Mouse (Mus musculus): ENCODE data around the gene Card14. TPM values are rescaled to one million over a fixed set of nuclear protein-coding genes. Genes with fewer than 3 reads are reported as not detected.
A peak's percentile ranks its signal among the peaks of the same experiment; 100 is the strongest.
"Not testable (repeated sequence)": the region's sequence is repeated elsewhere in the genome, so short reads cannot be mapped to it uniquely, and the experiment has no call there.

Card14 gene
- 0.08 and 0.30 TPM in 2 replicates for polyA plus RNA-seq (2016; fragmentation: Nextera tagmentation; extraction: Ambion mirVana)

DNA sequence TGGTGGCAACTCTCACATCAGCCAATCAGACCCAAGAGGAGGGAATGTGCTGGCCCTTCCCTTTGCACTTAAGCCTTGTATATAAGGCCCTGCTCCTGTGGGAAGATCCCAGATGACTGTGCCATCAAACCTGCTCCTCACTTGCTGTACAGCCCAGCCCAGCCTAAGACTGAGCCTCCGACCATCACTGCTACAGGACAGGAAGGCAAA is at the start of gene Card14:
Card14 (plus strand) TSS at position 111 of the 210 bp plus-strand sequence.
- peak within 1 kb of the TSS; percentile 70 for H3K27ac ChIP-seq
- H3K4me1 ChIP-seq = peaks cover 32% of the 10 kb centered on the region
- H3K36me3 ChIP-seq = no peaks in the 10 kb centered on the region
- peak within 1 kb of the TSS; percentile 30 for H3K4me3 ChIP-seq
- no peaks in the 10 kb centered on the region for H3K9me3 ChIP-seq (replicated peaks)
- WGBS = 37% methylated on average over 1 of the region's 1 CpGs
- H3K27me3 ChIP-seq (ENCODE audit: low read depth, poor library complexity, severe bottlenecking) = peaks cover 40% of the 10 kb centered on the region
- no peak for DNase-seq (ENCODE audit: low spot score)

DNA sequence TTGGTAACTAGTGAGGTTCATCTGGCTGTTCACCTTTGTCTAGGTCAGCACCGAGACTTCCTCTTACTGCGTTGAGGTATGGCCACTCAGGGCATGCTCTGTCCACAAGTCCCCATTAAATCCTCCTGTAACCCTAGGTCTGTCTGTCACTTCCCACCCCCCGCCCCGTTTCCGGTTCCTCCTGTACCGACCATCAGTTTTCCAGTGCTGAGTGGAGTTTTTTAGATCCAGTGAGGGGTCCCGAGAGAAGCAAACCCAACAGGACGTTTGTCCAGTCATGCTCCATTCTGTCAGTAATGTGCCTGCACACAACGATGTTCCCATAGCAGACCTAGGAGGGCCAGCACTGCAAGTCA is 49.4 kb upstream of the Card14 start:
- Histone ChIP-seq H3K27ac (peak overlapping the region; percentile 75), H3K4me3 (peak overlapping the region; percentile 37), H3K9me3 (replicated peaks) (no peaks in the 10 kb centered on the region), H3K27me3 (ENCODE audit: low read depth, poor library complexity, severe bottlenecking) (no peaks in the 10 kb centered on the region), H3K4me1 (peaks cover 34% of the 10 kb centered on the region), H3K36me3 (peaks cover 6% of the 10 kb centered on the region; the same call in 1 of the 2 replicates)
- no peak for DNase-seq (ENCODE audit: low spot score)
- 65% methylated on average over 9 of the region's 9 CpGs for WGBS

DNA sequence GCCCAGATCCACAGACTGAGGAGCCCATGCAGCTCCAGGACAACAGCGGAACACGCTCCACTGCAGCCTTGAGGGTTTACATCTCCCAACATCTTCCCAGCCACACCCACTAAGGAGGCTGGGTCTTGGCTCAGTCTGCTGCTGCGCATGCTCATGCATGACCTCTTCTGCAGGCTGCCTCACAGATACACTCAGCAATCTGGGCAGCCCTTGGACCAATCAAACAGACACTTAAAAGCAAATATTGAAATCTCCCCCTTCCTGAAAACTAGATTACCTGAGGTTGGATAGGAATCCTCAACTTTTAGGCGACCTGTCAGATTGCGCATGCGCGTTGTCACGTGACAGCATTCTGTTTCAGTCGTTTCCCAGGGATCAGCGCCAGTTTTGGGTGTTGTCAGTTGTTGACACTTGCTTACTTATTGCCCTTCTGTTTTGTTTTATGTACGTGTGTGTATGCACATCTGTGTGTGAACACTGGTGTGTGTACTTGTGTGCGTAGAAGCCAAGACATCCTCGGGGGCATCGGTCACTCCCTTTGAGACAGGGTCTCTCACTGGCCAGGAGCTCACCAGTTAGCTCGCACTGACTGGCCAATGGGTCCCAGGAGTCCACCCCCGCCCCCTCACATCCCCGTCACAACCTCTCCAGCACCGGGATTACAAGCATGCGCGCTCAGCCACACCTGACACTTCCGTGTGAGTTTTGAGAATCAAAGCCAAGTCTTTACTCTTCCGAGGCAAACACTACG is 48.8 kb upstream of the Card14 start:
- Histone ChIP-seq H3K27me3 (ENCODE audit: low read depth, poor library complexity, severe bottlenecking) (no peaks in the 10 kb centered on the region), H3K36me3 (peaks cover 6% of the 10 kb centered on the region; the same call in 1 of the 2 replicates), H3K9me3 (replicated peaks) (no peaks in the 10 kb centered on the region), H3K4me3 (peak overlapping the region; percentile 37), H3K27ac (peak overlapping the region; percentile 75), H3K4me1 (peaks cover 28% of the 10 kb centered on the region)
- WGBS = 61% methylated on average over 23 of the region's 23 CpGs
- peak; percentile 36 for DNase-seq (ENCODE audit: low spot score)

DNA sequence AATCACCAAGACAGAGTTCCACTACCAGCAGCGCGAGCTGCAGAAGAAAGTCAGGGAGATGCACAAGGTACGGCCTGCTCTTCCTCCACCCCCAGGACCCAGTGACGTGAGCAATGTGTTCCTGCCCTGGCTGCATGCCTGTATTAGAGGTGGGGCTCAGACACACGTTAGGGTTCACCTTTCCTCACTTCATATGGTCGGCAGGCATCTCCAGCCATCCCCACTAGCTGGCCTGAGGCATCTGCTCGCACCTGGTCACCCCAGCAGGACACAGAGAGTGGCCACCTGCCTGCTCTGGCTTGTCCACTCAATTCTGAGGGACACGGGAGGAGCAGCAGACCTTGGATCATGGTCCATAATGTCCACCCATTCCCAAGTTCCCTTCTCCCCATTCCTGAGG is 47.6 kb upstream of the Card14 start:
- WGBS = 90% methylated on average over 8 of the region's 8 CpGs
- Histone ChIP-seq H3K4me1 (peaks cover 28% of the 10 kb centered on the region), H3K9me3 (replicated peaks) (no peaks in the 10 kb centered on the region), H3K36me3 (peaks cover 6% of the 10 kb centered on the region; the same call in 1 of the 2 replicates), H3K27ac (no peak overlapping the region), H3K4me3 (no peak overlapping the region), H3K27me3 (ENCODE audit: low read depth, poor library complexity, severe bottlenecking) (no peaks in the 10 kb centered on the region)
- DNase-seq (ENCODE audit: low spot score) = no peak

DNA sequence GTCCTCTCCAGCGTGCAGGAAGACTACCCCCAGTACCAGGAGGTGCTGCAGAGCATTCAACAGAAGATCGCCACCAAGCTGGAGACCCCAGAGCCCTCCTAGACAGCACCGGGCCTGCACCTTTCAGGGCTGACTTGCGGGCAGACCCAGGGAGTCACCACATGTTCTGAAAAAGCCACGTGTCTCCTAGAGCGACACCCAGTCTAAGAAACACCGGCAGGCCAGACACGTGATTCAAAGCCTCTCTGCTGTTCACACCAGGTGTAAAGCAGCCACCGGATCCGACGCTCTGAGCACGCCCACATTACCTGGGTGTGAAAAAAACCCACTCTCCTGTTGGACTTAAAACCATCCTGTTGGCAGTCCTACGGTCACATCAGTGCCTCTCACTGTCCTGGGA is 43.2 kb upstream of the Card14 start:
- Histone ChIP-seq H3K4me3 (no peak overlapping the region), H3K27me3 (ENCODE audit: low read depth, poor library complexity, severe bottlenecking) (no peaks in the 10 kb centered on the region), H3K27ac (no peak overlapping the region), H3K9me3 (replicated peaks) (no peaks in the 10 kb centered on the region), H3K4me1 (peaks cover 18% of the 10 kb centered on the region), H3K36me3 (peaks cover 6% of the 10 kb centered on the region; the same call in 1 of the 2 replicates)
- WGBS = 92% methylated on average over 13 of the region's 13 CpGs
- DNase-seq (ENCODE audit: low spot score) = no peak

DNA sequence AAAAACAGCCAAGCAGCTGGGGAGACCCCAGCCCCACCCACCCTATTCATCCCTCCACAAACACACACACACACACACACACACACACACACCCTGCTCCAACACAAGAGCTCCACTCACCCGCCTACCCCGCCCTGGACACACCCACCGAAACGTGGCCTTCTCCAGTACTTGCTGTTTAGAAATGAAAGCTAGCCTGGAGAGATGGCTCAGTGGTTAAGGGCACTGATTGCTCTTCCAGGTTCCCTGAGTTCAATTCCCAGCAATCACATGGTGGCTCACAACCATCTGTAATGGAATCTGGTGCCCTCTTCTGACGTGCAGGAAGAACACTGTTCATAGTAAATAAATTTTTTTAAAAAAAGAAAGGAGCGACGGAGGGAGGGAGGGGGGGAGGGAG is 41.8 kb upstream of the Card14 start:
- H3K9me3 ChIP-seq (replicated peaks) = no peaks in the 10 kb centered on the region
- WGBS = 78% methylated on average over 7 of the region's 7 CpGs
- no peak for DNase-seq (ENCODE audit: low spot score)
- H3K4me1 ChIP-seq = peaks cover 18% of the 10 kb centered on the region
- H3K36me3 ChIP-seq = peaks cover 3% of the 10 kb centered on the region; the same call in 1 of the 2 replicates
- no peaks in the 10 kb centered on the region for H3K27me3 ChIP-seq (ENCODE audit: low read depth, poor library complexity, severe bottlenecking)
- no peak overlapping the region for H3K4me3 ChIP-seq
- no peak overlapping the region for H3K27ac ChIP-seq

DNA sequence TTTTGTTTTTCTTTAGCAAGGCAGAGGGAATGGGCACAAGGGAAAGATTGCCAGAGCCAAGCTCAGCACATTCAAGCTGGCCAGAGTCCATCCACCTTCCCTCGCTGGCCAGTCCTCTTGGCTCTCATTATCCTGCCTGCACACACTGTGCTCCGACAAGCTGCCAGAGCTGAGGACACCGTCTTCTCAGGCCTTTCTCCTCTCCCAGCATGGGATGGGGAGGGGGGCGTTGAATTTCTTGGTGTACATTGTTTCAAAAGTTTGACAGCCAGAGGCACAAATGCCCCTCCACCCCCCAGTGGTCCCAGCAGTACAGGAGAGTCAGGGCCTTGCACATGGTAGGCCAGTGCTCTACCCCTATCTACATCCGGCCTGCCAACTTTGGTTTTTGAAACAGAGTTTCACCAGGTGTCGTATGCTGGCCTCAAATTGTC is 40.3 kb upstream of the Card14 start:
- H3K9me3 ChIP-seq (replicated peaks) = no peaks in the 10 kb centered on the region
- no peak overlapping the region for H3K27ac ChIP-seq
- peaks cover 23% of the 10 kb centered on the region for H3K4me1 ChIP-seq
- H3K27me3 ChIP-seq (ENCODE audit: low read depth, poor library complexity, severe bottlenecking) = no peaks in the 10 kb centered on the region
- peak overlapping the region; percentile 69 for H3K4me3 ChIP-seq
- DNase-seq (ENCODE audit: low spot score) = no peak
- peaks cover 3% of the 10 kb centered on the region; the same call in 1 of the 2 replicates for H3K36me3 ChIP-seq
- WGBS = 68% methylated on average over 6 of the region's 6 CpGs

DNA sequence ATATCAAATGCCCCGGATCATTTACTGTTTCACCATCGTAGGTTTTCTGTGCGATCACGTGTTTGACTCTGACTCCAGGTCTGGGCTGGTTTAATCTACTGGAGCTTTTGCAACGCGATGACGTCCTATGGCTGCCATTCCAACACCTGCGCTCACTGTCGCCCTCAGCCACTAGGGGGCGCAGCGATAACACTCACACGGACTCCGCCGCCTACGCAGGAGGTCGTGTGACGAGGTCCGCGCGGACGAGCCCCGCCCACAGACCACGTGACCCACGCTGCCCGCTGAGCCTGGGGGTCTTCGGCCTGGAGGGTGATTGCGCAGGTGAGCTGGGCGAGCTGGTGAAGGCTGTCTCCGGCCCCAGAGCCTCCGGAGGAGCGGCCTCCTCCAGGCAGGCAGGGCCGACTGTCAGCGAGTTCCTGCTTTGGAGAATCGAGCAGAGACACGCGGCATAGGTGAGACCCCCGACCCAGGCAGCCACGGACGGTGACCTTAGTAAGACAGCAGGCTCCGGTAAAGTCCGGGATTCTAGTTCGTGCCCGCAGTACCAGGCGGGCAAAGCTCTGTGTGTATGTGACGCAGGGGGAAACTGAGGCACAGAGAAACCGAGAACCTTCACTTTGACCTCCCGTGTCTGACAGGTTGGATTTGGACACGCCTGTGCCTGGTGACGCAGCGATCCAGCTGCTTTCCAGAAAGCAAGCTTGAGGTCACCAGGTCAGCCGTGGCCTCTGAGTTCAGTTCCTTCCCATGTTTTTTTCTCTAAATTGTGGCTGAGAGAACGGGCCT is 39.6 kb upstream of the Card14 start, which contains the start of gene Gaa:
Gaa (plus strand) TSS at position 120 of the 789 bp plus-strand sequence.
- peak within 1 kb of the TSS; percentile 73 for H3K27ac ChIP-seq

DNA sequence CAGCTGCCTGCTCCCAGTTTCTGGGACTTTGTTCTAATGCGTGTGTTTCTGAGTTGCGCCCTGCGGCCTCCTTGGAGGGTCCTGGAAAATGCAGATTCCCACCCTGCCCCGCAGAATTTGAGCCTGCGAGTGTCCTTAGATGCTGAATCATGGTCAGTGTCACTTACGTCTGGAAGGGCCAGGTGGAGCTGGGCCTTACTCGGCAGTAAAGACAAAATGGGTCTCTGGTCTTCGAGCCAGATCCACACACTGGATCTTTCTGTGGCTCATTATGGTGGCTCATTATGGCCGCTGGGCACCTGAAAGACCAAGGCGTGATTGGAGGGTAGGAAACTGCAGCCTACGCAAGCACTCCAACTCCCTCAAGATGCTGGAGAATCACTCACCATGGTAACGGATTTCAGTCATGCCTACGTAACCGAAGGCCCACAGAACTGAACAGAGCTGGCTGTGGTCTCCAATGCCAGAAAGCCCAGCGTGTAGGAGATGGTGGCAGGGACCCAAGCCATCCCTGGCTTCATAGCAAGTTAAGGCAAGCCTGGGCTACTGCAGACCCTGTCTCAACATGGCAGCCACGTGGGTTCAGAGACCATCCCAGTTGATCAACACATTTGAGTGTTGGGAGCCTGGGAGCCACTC is 38.9 kb upstream of the Card14 start:
- Histone ChIP-seq H3K36me3 (peaks cover 14% of the 10 kb centered on the region), H3K4me1 (peaks cover 23% of the 10 kb centered on the region), H3K9me3 (replicated peaks) (no peaks in the 10 kb centered on the region), H3K4me3 (peak overlapping the region; percentile 69), H3K27ac (0 out of 2 replicates have a peak overlapping the region, but pooled peaks have one; percentile 73), H3K27me3 (ENCODE audit: low read depth, poor library complexity, severe bottlenecking) (no peaks in the 10 kb centered on the region)
- DNase-seq (ENCODE audit: low spot score) = no peak
- WGBS = 86% methylated on average over 16 of the region's 16 CpGs

More for the DNA sequence above, 39.6 kb upstream of the Card14 start, which contains the start of gene Gaa:
- Histone ChIP-seq H3K9me3 (replicated peaks) (no peaks in the 10 kb centered on the region), H3K27me3 (ENCODE audit: low read depth, poor library complexity, severe bottlenecking) (no peaks in the 10 kb centered on the region), H3K36me3 (peaks cover 7% of the 10 kb centered on the region), H3K4me3 (peak within 1 kb of the TSS; percentile 69), H3K4me1 (peaks cover 23% of the 10 kb centered on the region)
- peak; percentile 99 for DNase-seq (ENCODE audit: low spot score)
- WGBS = 5% methylated on average over 52 of the region's 52 CpGs

DNA sequence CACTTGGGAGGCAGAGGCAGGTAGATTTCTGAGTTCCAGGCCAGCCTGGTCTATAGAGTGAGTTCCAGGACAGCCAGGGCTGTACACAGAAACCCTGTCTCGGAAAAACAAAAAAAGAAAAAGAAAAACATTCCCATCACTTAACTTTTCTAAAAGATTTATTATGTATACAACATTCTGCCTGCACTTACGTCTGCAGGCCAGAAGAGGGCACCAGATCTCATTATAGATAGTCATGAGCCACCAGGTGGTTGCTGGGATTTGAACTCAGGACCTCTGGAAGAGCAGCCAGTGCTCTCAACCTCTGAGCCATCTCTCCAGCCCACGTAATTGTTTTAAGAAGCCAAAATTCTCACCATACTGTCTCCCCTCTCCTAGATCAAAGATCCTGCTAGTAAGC is 35.1 kb upstream of the Card14 start:
- Histone ChIP-seq H3K36me3 (peaks cover 36% of the 10 kb centered on the region), H3K4me1 (peaks cover 18% of the 10 kb centered on the region)
- not testable (repeated sequence) for H3K9me3 ChIP-seq (replicated peaks); DNase-seq (ENCODE audit: low spot score); H3K27me3 ChIP-seq (ENCODE audit: low read depth, poor library complexity, severe bottlenecking); H3K27ac ChIP-seq; H3K4me3 ChIP-seq
- 74% methylated on average over 3 of the region's 3 CpGs for WGBS

DNA sequence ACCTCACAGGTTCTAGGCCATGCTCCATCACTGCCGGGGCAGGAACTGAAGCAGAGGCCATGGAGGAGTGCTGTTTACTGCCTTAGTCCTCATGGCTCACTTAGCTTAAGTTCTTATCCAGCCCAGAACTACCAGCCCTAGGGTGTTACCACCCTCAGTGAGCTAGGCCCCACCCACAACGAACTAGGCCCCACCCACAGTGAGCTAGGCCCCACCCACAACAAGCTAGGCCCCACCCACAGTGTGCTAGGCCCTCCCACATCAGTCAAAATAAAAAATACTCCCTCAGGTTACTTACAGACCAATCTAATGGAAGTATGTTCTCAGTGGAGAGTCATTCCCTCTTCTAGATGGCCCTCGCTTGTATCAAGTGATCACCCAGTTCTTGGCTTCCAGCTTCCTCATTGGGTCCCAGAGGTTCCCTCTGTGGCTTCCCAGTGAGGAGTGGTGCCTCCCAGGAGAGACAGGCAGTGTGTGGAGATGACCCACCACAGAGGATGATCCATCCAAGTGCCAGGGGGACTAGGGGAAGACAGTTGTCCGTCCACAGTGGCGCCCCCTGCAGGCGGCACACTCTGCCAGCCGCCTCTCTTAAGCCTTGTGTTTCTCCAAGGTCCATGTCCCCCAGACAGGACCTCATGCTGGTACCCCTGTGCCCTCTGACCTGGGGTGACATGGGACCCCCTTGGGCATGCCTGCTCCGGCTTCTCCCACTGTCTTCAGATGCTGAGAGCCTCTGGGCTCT is 34.2 kb upstream of the Card14 start:
- H3K9me3 ChIP-seq (replicated peaks) = no peaks in the 10 kb centered on the region
- peaks cover 11% of the 10 kb centered on the region for H3K4me1 ChIP-seq
- DNase-seq (ENCODE audit: low spot score) = no peak
- no peaks in the 10 kb centered on the region for H3K27me3 ChIP-seq (ENCODE audit: low read depth, poor library complexity, severe bottlenecking)
- peaks cover 39% of the 10 kb centered on the region for H3K36me3 ChIP-seq
- WGBS = 87% methylated on average over 8 of the region's 8 CpGs
- H3K4me3 ChIP-seq = no peak overlapping the region
- H3K27ac ChIP-seq = no peak overlapping the region

DNA sequence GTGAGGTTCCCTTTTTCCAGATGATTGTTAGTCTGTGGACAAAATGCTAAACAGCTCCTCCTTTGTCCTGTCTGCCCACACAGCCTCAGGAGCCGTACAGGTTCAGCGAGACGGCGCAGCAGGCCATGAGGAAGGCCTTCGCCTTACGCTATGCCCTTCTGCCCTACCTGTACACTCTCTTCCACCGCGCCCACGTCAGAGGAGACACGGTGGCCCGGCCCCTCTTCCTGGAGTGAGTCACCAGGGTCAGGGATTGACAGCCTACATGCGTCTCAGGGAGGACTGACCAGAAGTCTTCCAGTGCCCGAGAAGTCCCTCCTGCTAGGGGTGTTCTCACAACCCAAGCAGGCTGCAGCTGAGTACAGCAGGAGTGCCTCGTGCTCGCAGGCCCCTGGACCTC is 26.5 kb upstream of the Card14 start:
- WGBS = 89% methylated on average over 15 of the region's 15 CpGs
- H3K4me1 ChIP-seq = no peaks in the 10 kb centered on the region
- peaks cover 40% of the 10 kb centered on the region for H3K36me3 ChIP-seq
- H3K9me3 ChIP-seq (replicated peaks) = no peaks in the 10 kb centered on the region
- no peak overlapping the region for H3K4me3 ChIP-seq
- H3K27ac ChIP-seq = no peak overlapping the region
- H3K27me3 ChIP-seq (ENCODE audit: low read depth, poor library complexity, severe bottlenecking) = no peaks in the 10 kb centered on the region
- no peak for DNase-seq (ENCODE audit: low spot score)

All from limb, embryonic 10.5 days (tissue).